Mouse (Mus musculus): ENCODE results near the gene Cdh4.

Gene Cdh4

DNA sequence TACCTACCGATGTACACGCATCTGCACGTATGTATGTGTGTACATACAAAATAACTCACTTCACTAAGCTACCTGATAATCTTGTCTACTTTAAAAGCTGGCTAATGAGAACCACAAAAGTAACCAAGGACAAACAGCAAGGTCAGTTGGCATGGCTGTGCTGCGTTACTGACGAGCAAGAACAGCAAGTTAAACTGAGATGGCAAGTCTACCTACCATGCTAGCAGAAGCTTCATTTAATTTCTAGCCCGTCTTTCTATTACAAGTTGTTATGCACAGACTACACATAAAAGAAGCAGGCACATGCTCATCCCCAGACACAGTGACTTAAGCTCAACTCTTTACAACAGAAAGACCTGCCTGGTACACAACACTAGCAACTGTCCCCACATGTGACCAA is 504.3 kb downstream of the Cdh4 start:
- DNase-seq (ENCODE audit: low spot score): no peak

DNA sequence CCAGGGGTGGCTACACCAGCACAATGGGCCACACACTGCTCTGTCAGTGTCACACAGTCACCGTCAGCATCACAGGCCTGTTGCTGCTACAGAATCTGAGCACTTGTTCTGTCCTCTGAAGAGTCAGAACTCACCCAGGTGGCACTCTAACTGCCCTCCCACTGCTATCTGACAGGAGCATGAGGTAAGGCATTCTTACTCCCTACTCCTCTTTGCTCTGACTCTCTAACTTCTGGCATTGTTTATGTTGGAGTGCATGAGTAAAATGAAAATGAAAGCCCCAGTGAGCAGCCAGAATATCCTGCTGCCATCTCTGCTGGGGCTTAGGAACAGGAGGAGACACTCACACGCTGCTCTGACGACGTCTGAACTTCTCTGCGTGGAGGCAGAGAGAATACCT is 505.4 kb downstream of the Cdh4 start:
- DNase-seq (ENCODE audit: low spot score): no peak

DNA sequence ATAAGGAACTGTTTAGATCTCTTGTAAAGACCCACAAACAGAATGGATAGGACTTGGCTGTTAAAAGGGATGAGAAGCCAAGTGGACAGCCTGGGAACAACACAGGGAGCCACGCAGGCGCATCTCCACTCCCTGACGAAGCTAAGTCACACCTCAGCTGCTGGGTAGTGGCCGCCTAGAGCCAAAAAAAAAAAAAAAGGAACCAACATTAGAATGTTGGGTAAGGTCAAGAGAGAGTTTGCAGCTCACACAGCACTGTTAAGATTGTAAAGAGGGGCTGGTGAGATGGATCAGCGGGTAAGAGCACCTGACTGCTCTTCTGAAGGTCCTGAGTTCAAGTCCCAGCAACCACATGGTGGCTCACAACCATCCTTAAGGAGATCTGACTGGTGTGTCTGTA is 506.6 kb downstream of the Cdh4 start:
- no peak for DNase-seq (ENCODE audit: low spot score)
